Mouse (Mus musculus) neural tube, embryonic 14.5 days (tissue): ENCODE measurements at regions not wholly inside any gene's neighbourhood (a gene's known extent, or its start where the extent isn't known, plus 50 kb on each side); places are given as distances from the start of the nearest gene placed in this dataset.

Experiments used
- ATAC-seq: fragments of 200-750 bp; cut with Nextera tagmentation; 2 replicates; pipeline ENCODE4 v1.8.0; 2017; ENCODE audit warnings: low read depth, mild to moderate bottlenecking, moderate TSS enrichment, moderate library complexity
- H3K27ac ChIP-seq: fragments of 300-500 bp; sonication (generic); 2 replicates; pipeline ENCODE4 v1.5.1; 2014; ENCODE audit warnings: low read depth, mild to moderate bottlenecking, control low read depth, low read length, moderate library complexity, mixed read lengths
- H3K27me3 ChIP-seq: fragments of 300-500 bp; sonication (generic); 2 replicates; pipeline ENCODE4 v1.6.1; 2014; ENCODE audit warnings: low read length; ENCODE audit not compliant: control insufficient read depth, insufficient read depth
- H3K36me3 ChIP-seq: fragments of 300-500 bp; sonication (generic); 2 replicates; pipeline ENCODE4 v1.6.1; 2014; ENCODE audit warnings: low read length, mixed read lengths; ENCODE audit not compliant: control insufficient read depth, insufficient read depth
- H3K4me1 ChIP-seq: fragments of 300-500 bp; sonication (generic); 2 replicates; pipeline ENCODE4 v1.6.1; 2014; ENCODE audit warnings: low read length; ENCODE audit not compliant: control insufficient read depth, insufficient read depth
- H3K4me2 ChIP-seq: fragments of 300-500 bp; sonication (generic); 2 replicates; pipeline ENCODE4 v1.6.1; 2014; ENCODE audit warnings: mild to moderate bottlenecking, low read depth, low read length, control low read depth
- H3K4me3 ChIP-seq: fragments of 300-500 bp; sonication (generic); 2 replicates; pipeline ENCODE4 v1.5.1; 2014; ENCODE audit warnings: low read depth, low read length, control low read depth, mixed read lengths
- H3K9ac ChIP-seq: fragments of 300-500 bp; sonication (generic); replicated peaks from 2 replicates; pipeline ENCODE4 v1.6.1; 2014; ENCODE audit warnings: low read depth, mild to moderate bottlenecking, control low read depth, low read length, mixed read lengths
- H3K9me3 ChIP-seq: fragments of 300-500 bp; sonication (generic); 2 replicates; pipeline ENCODE4 v1.6.1; 2016; ENCODE audit warnings: low read length; ENCODE audit not compliant: control insufficient read depth
- WGBS: fragments of 180-500 bp; shearing (Covaris S2); extraction: QIAGEN DNeasy Blood & Tissue Kit; methylation state at CpG from one replicate; pipeline ENCODE4 v1.1.7; 2014; 5-methylcytosine and 5-hydroxymethylcytosine counted together

- no peak overlapping the region for H3K27ac ChIP-seq
- no peaks in the 10 kb centered on the region for H3K9me3 ChIP-seq
- H3K9ac ChIP-seq = no peak overlapping the region
- H3K4me3 ChIP-seq = no peak overlapping the region
- H3K27me3 ChIP-seq = no peaks in the 10 kb centered on the region
- no peaks in the 10 kb centered on the region for H3K4me1 ChIP-seq
- H3K4me2 ChIP-seq = no peak overlapping the region
- no peaks in the 10 kb centered on the region for H3K36me3 ChIP-seq
- ATAC-seq = no peak
- WGBS = 23% methylated on average over 1 of the region's 1 CpGs
Observed at GRCm38 (mm10) chr16:66579551-66579950, 764.5 kb downstream of the Vgll3 start.

- no peak overlapping the region for H3K27ac ChIP-seq
- no peaks in the 10 kb centered on the region for H3K36me3 ChIP-seq
- no peaks in the 10 kb centered on the region for H3K27me3 ChIP-seq
- WGBS = 3% methylated on average over 12 of the region's 12 CpGs
- H3K4me1 ChIP-seq = no peaks in the 10 kb centered on the region
- peak overlapping the region; percentile 38; the same call in 1 of the 2 replicates for H3K4me2 ChIP-seq
- H3K9me3 ChIP-seq = no peaks in the 10 kb centered on the region
- ATAC-seq = peak; percentile 51; the same call in 1 of the 2 replicates
- H3K9ac ChIP-seq = no peak overlapping the region
- H3K4me3 ChIP-seq = peak overlapping the region; percentile 12; the same call in 1 of the 2 replicates
Observed at GRCm38 (mm10) chr16:66585698-66586284, 770.7 kb downstream of the Vgll3 start.

GRCm38 (mm10) chr16:66602211-66602610 lies 787.2 kb downstream of the Vgll3 start:
- Histone ChIP-seq H3K9me3 (no peaks in the 10 kb centered on the region), H3K27me3 (no peaks in the 10 kb centered on the region), H3K27ac (no peak overlapping the region), H3K36me3 (no peaks in the 10 kb centered on the region), H3K4me2 (no peak overlapping the region), H3K9ac (no peak overlapping the region), H3K4me3 (no peak overlapping the region), H3K4me1 (no peaks in the 10 kb centered on the region)
- 53% methylated on average over 2 of the region's 2 CpGs for WGBS
- no peak for ATAC-seq

- no peaks in the 10 kb centered on the region for H3K27me3 ChIP-seq
- no peak overlapping the region for H3K27ac ChIP-seq
- WGBS = 44% methylated on average over 3 of the region's 3 CpGs
- no peak overlapping the region for H3K4me2 ChIP-seq
- no peaks in the 10 kb centered on the region for H3K4me1 ChIP-seq
- no peaks in the 10 kb centered on the region for H3K9me3 ChIP-seq
- ATAC-seq = no peak
- H3K36me3 ChIP-seq = no peaks in the 10 kb centered on the region
- no peak overlapping the region for H3K4me3 ChIP-seq
- no peak overlapping the region for H3K9ac ChIP-seq
Observed at GRCm38 (mm10) chr16:66602686-66603085, 787.6 kb downstream of the Vgll3 start.

- no peaks in the 10 kb centered on the region for H3K36me3 ChIP-seq
- no peak for ATAC-seq
- no peak overlapping the region for H3K4me3 ChIP-seq
- 18% methylated on average over 6 of the region's 6 CpGs for WGBS
- H3K27ac ChIP-seq = no peak overlapping the region
- no peaks in the 10 kb centered on the region for H3K27me3 ChIP-seq
- H3K9ac ChIP-seq = no peak overlapping the region
- no peaks in the 10 kb centered on the region for H3K4me1 ChIP-seq
- H3K9me3 ChIP-seq = no peaks in the 10 kb centered on the region
- H3K4me2 ChIP-seq = no peak overlapping the region
Observed at GRCm38 (mm10) chr16:66603825-66604224, 788.8 kb downstream of the Vgll3 start.
